Mouse (Mus musculus): ENCODE measurements around the gene Cdc37.

Gene Cdc37

DNA sequence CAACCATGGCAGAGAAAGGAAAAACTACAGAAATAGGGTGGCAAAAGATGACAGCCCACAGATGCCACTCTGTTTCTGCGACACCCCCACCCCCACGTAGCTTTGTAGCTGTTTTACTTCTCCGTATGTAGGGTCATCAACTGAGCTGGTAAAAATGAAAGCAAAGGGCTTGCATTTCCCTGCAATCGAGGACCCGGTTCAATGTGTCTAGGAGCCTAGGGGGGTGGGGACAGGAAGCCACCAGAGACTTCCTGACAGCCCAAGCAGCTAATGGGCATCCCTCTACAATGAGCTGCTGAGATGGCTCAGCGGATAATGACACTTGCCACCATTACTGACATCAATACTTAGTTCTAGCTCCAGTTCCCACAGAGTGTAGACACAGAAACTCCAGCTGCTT is 13.4 kb downstream of the Cdc37 start:
- in situ Hi-C loops (cut with MboI, MseI): loop anchor here (25.0 kb wide), 1 partner anchor 499 kb away; the partner anchor contains the start of genes Fbxl12 and Ubl5

GRCm38 (mm10) chr9:21135941-21136381 is 13.8 kb downstream of the Cdc37 start:
- in situ Hi-C loops (cut with MboI, MseI): loop anchor here (25.0 kb wide), 1 partner anchor 499 kb away; the partner anchor contains the start of genes Fbxl12 and Ubl5

DNA sequence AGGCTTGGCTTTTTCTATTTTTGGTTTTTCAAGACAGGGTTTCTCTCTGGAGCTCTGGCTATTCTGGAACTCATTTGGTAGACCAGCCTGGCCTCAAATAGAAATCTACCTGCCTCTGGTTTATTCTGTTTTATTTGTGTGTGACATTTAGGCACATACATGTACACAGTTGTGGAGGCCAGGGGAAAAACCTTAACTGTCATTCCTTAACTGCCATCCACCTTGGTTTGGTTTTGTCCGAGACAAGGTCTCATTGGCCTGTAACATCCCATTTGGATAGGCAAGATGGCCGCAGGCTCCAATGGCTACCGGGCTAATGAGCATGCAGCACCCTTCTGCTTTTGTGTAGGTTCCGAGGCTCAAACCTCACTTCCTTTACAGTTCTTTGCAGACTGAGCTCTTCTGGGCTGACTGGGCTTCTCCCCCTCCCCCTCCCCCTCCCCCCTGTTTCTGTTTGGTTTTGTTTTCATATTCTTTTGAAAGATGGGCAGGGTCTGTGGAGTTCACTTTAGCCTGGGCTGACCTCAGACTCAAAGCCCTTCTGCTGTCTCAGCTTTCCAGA is 14.4 kb downstream of the Cdc37 start:
- in situ Hi-C loops (cut with MboI, MseI): loop anchor here (25.0 kb wide), 1 partner anchor 498 kb away; the partner anchor contains the start of genes Fbxl12 and Ubl5

DNA sequence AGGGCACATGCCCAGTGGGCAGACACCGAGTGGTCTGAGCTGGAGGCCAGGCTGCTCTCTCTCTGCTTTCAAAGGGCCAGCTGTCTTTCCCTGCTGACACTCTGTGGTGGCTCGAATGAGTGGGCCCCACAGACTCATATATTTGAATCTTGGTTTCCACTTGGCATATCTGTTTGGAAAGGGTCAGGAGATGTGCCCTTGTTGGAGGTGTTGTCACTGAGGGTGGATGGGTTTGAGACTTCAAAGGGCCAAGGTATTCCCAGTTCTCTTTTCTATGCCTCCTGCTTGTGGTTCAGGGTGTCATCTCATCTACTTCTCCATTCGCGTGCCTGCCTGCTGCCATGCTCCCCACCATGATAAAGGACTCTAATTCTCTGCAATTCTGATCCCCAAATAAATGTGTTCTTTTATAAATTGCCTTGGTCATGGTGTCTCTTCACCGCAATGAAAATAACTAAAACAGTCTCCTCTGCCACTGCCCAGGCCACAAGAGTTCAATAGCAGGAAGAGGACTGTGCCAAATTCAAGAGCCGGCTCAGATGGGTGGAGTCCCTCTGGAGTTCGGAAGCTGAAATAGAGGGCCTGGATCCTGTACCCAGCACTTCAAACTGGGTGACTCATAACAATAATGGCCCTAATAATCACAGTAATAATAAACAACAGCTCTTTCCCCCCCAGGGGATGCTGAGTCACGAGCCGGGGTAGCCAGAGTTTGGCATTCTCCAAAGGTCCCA is 15.0 kb downstream of the Cdc37 start:
- in situ Hi-C loops (cut with MboI, MseI): loop anchor here (25.0 kb wide), 1 partner anchor 497 kb away; the partner anchor contains the start of genes Fbxl12 and Ubl5

DNA sequence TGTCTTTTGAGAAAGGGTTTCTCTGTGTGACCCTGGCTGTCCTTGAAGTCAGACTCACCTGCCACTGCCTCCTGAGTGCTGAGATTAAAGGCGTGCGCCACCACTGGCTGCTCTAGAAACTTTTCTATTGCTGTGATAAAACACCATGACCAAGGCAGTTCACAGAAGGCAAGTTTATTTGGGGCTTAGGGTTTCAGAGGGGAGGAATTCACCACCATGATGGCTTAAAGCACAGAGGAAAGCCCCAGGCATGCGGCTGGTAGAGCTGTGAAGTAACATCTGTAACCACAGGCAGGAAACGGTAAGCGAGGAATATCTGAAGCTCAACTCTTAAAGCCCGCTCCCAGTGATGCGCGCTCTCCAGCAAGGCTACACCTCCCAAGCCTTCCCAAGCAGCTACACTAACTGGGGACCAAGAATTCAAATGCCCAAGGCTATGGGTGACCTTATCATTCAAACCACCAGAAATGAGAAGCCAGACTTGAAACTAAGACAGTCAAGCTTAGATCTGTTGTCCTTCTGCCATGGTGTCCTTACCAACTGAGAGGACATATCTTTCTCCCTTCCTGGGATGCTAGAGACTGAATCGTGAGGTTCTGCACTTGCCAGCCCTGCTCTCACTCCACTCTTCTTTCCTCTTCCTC is 16.6 kb downstream of the Cdc37 start:
- in situ Hi-C loops (cut with MboI, MseI): loop anchor here (25.0 kb wide), 1 partner anchor 496 kb away; the partner anchor contains the start of genes Fbxl12 and Ubl5

GRCm38 (mm10) chr9:21132102-21132775 is 17.5 kb downstream of the Cdc37 start:
- in situ Hi-C loops (cut with MboI, MseI): loop anchor here (25.0 kb wide), 1 partner anchor 495 kb away; the partner anchor contains the start of genes Fbxl12 and Ubl5

DNA sequence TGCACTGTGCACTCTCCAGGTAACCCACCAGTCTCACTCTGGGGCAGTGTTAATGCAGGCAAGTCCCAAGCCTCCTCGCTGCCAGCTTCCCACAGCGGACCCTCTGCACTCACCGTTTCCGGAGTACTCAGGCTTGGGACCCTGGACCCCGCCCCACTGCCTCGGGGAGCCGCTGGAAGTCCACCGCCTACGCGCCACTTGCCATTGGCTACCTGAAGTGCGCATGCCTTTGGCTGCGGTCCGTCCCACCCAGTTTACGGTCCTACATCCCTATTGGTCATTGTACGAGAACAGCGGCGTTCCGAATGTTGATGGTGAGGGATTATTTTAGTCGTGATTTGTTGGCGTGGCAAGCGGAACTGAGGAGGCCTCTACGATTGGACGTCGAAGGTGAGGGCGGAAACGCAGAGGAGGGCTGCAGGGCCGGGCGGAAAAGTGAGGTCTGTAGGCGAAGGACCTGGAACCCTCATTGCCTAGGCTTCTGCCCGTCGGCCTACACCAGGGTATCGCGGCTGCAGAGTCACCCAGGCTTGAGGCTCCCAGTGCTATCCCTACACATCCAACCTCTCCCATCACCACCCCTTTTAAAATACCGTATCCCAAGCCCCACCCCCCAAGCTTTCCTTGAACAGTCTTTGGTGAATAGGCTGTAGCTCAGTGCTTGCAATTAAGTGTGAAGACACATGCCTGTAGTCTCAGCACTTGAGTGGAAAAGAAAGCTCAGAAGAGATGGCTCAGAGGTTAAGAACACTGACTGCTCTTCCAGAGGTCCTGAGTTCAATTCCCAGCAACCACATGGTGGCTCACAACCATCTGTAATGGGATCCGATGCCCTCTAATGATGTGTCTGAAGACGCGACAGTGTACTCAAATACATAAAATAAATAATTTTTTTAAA is 18.5 kb downstream of the Cdc37 start, which contains the start of gene Tyk2:
TSS of gene Tyk2 (minus strand) at position 185 of the 898 bp plus-strand sequence.
- in situ Hi-C loops (cut with MboI, MseI): loop anchor here (25.0 kb wide), 1 partner anchor 494 kb away; the partner anchor contains the start of genes Fbxl12 and Ubl5

DNA sequence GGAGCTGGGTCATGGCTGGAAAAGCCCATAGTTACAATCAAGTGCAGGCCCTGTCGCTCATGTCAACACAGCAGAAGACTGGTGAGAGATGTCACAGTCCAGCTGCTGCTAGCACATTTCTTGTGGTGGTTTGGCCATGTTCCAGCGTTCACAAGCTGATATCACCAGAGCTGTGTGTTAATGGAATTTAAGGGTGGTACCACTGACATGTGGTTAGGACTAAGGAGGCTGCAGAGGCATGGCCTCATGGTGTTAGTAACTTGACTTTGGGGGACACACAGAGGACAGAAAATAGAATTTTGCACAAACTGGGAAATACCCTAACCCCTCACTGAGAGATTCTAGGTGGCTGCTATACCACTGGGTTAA is 23.5 kb downstream of the Cdc37 start:
- in situ Hi-C loops (cut with MboI, MseI): loop anchor here (25.0 kb wide), 1 partner anchor 489 kb away; the partner anchor contains the start of genes Fbxl12 and Ubl5

DNA sequence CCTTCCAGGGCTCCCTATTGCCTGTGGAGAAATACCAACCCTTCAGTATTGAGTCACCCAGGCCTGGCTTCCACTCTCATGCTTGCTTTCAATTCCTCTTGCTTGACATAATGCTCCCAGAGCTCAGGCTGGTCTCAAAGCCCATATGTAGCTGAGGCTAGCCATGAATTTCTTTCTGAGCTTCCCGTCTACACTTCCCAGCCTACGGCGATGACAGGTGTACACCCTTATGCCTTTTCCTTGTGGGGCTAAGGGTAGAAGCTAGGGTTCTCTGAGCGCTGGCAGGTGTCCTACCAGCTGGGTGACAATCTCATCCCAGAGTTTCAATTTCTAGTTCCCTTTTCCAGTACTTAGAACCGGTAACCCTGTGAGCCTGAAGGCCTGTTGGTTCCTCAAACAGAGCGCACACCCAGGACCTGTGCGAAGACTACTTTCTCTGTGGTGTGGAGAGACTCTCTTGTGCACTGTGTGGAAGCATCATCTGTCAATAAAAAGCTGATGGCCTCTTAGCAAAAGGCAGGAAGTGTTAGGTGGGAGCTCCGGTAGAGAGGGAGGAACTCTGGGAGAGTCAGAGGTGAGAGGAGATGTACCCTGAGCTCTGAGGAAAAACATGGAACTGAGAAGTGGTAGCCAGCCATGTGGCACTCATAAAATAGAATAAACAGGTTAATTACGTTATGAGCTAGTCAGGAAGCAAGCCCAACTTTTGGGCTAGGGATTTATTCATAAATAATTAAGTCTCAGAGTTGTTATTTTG is 24.1 kb downstream of the Cdc37 start:
- in situ Hi-C loops (cut with MboI, MseI): loop anchor here (25.0 kb wide), 1 partner anchor 488 kb away; the partner anchor contains the start of genes Fbxl12 and Ubl5

GRCm38 (mm10) chr9:21124837-21125236 is 24.9 kb downstream of the Cdc37 start:
- in situ Hi-C loops (cut with MboI, MseI): loop anchor here (25.0 kb wide), 1 partner anchor 488 kb away; the partner anchor contains the start of genes Fbxl12 and Ubl5

- in situ Hi-C loops (cut with MboI, MseI): no loop called here
Measured at GRCm38 (mm10) chr9:21121483-21121882, 28.3 kb downstream of the Cdc37 start.

DNA sequence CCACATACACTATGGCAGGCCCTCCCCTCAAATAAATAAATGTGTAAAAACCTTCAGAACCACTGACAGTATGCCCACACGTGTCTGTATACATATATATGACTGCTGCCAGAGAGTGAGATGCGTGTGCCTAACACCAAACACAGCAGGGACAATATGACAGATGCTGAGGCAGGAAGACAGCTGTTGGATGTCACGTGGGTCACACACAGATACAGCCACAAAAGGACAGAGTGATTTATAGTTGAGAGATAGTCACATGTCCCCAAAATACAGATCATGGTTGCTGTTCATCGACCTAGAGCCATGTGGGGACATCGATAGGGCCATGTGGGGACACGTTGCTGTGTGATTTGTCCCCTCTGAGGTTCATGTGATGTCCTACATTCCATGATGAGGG is 32.7 kb downstream of the Cdc37 start:
- in situ Hi-C loops (cut with MboI, MseI): loop anchor here (5.0 to 10.0 kb wide), 2 partner anchors 75 to 1258 kb away; no protein-coding TSS in a partner anchor

DNA sequence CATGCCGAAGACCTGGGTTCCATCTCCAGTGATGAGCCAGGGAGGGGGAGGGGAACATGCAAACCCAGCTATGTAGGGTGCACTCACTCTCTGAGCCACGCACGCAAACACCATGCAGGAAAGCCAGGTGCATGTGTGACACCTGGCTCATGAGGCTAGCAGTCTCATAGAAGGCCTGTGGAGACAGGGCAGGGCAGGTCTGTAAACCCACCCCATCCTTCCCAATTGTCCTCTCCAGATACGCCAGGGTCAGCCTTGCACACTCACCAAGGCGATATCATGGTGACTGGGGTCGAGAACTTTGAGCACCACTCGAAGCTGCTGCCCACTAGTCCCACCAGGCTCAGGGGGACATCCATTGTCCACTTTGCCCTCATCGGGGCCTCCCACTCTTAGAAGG is 34.7 kb downstream of the Cdc37 start:
- in situ Hi-C loops (cut with MboI, MseI): loop anchor here (5.0 to 10.0 kb wide), 2 partner anchors 73 to 1260 kb away; no protein-coding TSS in a partner anchor

- in situ Hi-C loops (cut with MboI, MseI): loop anchor here (10.0 kb wide), 1 partner anchor 1261 kb away; no protein-coding TSS in a partner anchor
Measured at GRCm38 (mm10) chr9:21114190-21114589, 35.6 kb downstream of the Cdc37 start.

DNA sequence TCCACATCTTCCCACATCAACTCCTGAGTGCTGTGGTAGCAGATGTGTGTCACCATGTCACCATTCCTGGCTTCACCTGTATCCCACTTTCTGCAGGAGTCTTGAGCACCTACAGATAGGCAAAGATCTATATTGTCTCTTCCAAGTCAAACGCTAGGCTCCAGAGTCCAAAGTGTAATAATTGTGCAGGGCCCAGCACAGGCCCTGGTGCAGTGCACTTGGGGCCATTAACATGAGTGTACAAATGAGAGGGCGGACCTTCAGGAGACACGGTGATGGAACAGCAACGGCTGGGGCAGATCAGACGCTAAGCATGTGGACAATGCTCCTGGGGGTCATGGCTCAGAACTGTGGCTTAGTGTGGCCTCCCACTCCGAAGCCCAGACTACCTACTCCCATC is 36.0 kb downstream of the Cdc37 start:
- in situ Hi-C loops (cut with MboI, MseI): loop anchor here (10.0 kb wide), 1 partner anchor 1261 kb away; no protein-coding TSS in a partner anchor

GRCm38 (mm10) chr9:21107607-21108237 is 42.1 kb downstream of the Cdc37 start:
- in situ Hi-C loops (cut with MboI, MseI): no loop called here

DNA sequence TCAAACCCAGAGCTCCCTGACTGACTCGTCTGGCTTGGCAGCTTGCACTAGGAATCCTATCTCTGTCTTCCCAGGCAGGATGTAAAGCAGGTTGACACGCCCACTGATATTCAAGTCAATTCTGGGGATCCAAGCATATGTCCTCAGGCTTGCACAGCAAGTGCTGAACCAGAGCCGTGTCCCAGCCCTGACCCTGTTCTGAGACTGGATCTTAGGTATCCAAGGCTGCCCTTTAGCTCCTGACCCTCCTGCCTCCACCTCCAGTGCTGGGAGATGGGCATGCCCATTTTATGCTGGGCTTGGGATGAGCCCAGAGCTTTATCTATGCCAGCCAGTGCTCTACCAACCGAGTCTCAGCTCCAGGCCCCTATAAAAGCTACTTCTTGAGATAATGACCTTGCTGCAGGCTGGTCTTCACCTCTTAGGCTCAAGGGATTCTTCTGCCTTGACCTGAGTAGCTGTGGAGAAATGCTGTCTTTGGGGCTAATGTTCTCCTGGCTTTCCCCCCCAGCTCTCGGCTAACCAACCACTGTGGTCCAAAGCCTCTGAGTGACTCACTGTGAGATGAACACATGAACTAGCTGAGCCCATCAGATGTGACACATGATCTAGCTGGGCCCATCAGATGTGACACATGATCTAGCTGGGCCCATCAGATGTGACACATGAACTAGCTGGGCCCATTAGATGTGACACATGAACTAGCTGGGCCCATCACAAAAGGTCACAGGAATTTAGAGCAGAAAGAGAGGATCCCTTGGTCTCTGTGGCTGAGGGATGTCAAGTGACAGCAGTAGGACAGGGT is 43.8 kb downstream of the Cdc37 start:
- in situ Hi-C loops (cut with MboI, MseI): no loop called here

GRCm38 (mm10) chr9:21104814-21105213 is 45.0 kb downstream of the Cdc37 start:
- in situ Hi-C loops (cut with MboI, MseI): no loop called here
